Mouse (Mus musculus) liver, adult 2 months (tissue): Measurements from ENCODE around the gene Sprtn. TPM values are rescaled to one million over a fixed set of nuclear protein-coding genes. Genes with fewer than 3 reads are reported as not detected.

Experiments
- DNase-seq: peaks from one replicate; pipeline ENCODE4 v3.0.0-alpha.2; 2011; ENCODE audit warnings: low read depth, low spot score; ENCODE audit errors: extremely low read depth
- H3K27ac ChIP-seq: fragments of 200-500 bp; replicated peaks from 2 replicates; pipeline ENCODE4 v1.5.1; 2012; ENCODE audit warnings: low read depth, mild to moderate bottlenecking, control low read depth, inconsistent platforms, low read length; ENCODE audit not compliant: insufficient read depth
- H3K27me3 ChIP-seq: fragments of 200-500 bp; 2 replicates; pipeline ENCODE4 v1.6.1; 2012; ENCODE audit warnings: mild to moderate bottlenecking, moderate library complexity, low read length, inconsistent platforms; ENCODE audit not compliant: control insufficient read depth, insufficient read depth
- H3K36me3 ChIP-seq: fragments of 200-500 bp; 2 replicates; pipeline ENCODE4 v1.6.1; 2012; ENCODE audit warnings: low read length, inconsistent platforms; ENCODE audit not compliant: control insufficient read depth, insufficient read depth
- H3K4me1 ChIP-seq: fragments of 200-500 bp; 2 replicates; pipeline ENCODE4 v1.6.1; 2011; ENCODE audit warnings: low read length; ENCODE audit not compliant: control insufficient read depth, insufficient read depth
- H3K4me3 ChIP-seq: fragments of 200-500 bp; 2 replicates; pipeline ENCODE4 v1.5.1; 2011; ENCODE audit warnings: low read depth, mild to moderate bottlenecking, control low read depth, low read length, moderate library complexity; ENCODE audit not compliant: insufficient read depth
- H3K79me2 ChIP-seq: fragments of 200-500 bp; 2 replicates; pipeline ENCODE4 v1.6.1; 2012; ENCODE audit warnings: inconsistent platforms, mild to moderate bottlenecking, low read length, moderate library complexity; ENCODE audit not compliant: control insufficient read depth, insufficient read depth
- H3K9ac ChIP-seq: fragments of 200-500 bp; 2 replicates; pipeline ENCODE4 v1.6.1; 2012; ENCODE audit warnings: low read depth, mild to moderate bottlenecking, control low read depth, inconsistent platforms, low read length
- CTCF ChIP-seq: fragments of 200-500 bp; IDR thresholded peaks from 2 replicates; pipeline ENCODE4 v1.5.1; 2011; ENCODE audit warnings: low read depth, low read length, control low read depth
- POLR2A ChIP-seq: fragments of 200-500 bp; IDR thresholded peaks from 2 replicates; pipeline ENCODE4 v1.6.1; 2011; ENCODE audit warnings: low read length, control low read depth; ENCODE audit not compliant: insufficient read depth; ENCODE audit errors: extremely low read depth
- WGBS: fragments of 180-500 bp; shearing (Covaris S2); methylation state at CpG from one replicate; pipeline ENCODE4 v1.1.7; 2018; 5-methylcytosine and 5-hydroxymethylcytosine counted together
- polyA plus RNA-seq: library from polyadenylated mRNA; depleted of rRNA; stranded (reverse); fragments of >200 nt; gene quantifications from 2 replicates; pipeline ENCODE4 v1.2.3, GENCODE M21; 2012; rRNA removed
- total RNA-seq: library from RNA; depleted of rRNA; stranded (reverse); fragments of >200 nt; gene quantifications from 2 replicates; pipeline ENCODE4 v1.2.3, GENCODE M21; 2014; rRNA removed

Gene Sprtn
- total RNA-seq (5.4 and 6.3 TPM in 2 replicates), polyA plus RNA-seq (4.4 and 4.8 TPM in 2 replicates)

DNA sequence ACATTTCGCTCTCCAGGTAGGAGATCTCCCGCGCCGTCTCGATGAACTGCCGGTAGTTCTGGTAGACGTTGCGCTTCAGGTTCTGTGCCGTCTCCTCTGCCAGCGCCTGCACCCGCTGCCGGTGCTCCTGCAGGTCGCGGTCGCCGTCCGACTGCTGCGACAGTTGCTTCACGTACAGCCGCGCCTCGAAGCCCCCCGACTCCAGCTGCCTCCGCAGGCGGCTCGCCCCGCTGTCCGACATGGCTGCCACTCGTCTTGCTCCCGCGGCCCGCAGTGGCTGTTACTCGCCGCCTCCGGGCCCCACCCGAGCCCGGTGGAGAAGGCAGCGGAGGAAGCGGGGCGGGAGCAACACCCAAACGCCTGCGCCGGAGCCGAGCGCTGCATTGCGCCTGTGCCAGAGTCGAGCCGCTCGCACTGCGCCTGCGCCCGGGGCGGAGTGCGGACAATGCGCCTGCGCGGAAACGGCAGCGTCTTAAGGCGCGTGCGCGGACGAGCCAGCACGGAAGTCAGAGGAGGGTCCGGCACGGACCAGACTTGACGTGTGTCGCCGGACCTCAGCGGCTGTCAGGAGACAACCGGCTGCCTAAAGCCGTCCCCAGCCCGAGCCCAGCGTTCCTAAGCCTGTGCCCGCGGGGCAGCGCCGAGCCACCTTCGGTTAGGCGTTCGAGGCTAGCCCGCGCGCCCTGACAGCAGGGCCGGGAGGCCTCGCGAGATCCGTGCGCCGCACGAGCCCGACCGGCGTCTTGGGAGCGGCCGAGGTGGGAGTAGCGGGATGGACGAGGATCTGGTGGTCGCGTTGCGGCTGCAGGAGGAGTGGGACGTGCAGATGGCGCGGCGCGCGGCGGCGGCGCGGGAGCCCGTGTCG lies at the start of gene Sprtn, which contains the start of gene Exoc8:
Gene Sprtn, plus strand, starts transcription at position 501 of the 865 bp plus-strand sequence.
Gene Exoc8, minus strand, starts transcription at position 320 of the 865 bp plus-strand sequence.
- H3K36me3 ChIP-seq = peaks cover 12% of the 10 kb centered on the region; the same call in 1 of the 2 replicates
- WGBS = under 1% methylated on average over 114 of the region's 114 CpGs
- peaks cover 12% of the 10 kb centered on the region for H3K4me1 ChIP-seq

DNA sequence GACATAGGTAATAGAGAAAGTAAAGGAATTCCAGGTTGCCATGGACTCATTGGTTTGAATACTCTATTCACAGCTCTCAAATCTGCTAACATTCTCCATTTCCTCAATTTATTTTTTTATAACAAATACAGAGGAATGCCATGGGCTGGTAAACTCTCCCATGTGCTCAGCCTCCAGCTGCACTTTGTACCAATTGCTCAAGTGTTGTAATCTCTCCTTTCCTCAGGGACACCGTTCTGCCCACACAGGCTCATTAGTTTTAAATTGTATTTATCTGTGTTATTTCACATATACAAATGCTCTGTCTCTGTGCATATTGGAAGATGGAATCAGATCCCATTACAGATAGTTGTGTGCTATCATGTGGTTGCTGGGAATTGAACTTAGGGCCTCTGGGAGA lies 44.2 kb upstream of the Sprtn start:
- H3K36me3 ChIP-seq = peaks cover 13% of the 10 kb centered on the region

More for the DNA sequence above, at the start of gene Sprtn, which contains the start of gene Exoc8:
- peak within 1 kb of the TSS; percentile 90 for H3K4me3 ChIP-seq
- H3K79me2 ChIP-seq = peaks cover 19% of the 10 kb centered on the region
- peak; percentile 76 for DNase-seq
- peak; percentile 71 for TF ChIP-seq POLR2A
- no peak for TF ChIP-seq CTCF
- H3K27ac ChIP-seq = peak within 1 kb of the TSS; percentile 62
- peak within 1 kb of the TSS; percentile 91 for H3K9ac ChIP-seq
- no peaks in the 10 kb centered on the region for H3K27me3 ChIP-seq

DNA sequence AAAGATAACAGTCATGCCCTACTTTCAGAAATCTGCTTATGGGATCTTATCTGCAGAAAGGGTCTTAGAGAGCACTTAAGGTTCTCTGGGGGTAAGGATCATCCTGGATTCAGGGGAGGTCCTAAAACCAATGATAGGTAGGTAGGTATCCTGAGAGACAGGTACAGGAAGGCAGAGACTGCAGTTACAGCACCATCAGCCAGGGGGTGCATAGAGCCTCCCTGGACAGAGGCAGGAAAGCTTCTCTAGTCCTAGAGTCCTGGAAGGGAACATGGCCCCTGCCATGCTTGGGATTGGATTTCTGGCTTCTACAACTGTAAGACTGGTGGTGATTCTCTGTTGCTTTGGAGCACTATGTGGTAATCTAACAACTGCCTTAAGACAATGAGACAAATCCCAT lies 38.2 kb upstream of the Sprtn start:
- no peak overlapping the region for H3K4me3 ChIP-seq
- H3K27ac ChIP-seq = no peak overlapping the region
- TF ChIP-seq CTCF = peak; percentile 67
- TF ChIP-seq POLR2A = no peak
- no peak overlapping the region for H3K9ac ChIP-seq
- peaks cover 25% of the 10 kb centered on the region for H3K36me3 ChIP-seq
- no peaks in the 10 kb centered on the region for H3K27me3 ChIP-seq
- H3K79me2 ChIP-seq = peaks cover 20% of the 10 kb centered on the region; the same call in 1 of the 2 replicates
- H3K4me1 ChIP-seq = peaks cover 6% of the 10 kb centered on the region
- no peak for DNase-seq

More for the DNA sequence above, 44.2 kb upstream of the Sprtn start:
- DNase-seq = peak; percentile 86
- Histone ChIP-seq H3K27ac (no peak overlapping the region), H3K79me2 (peaks cover 6% of the 10 kb centered on the region; the same call in 1 of the 2 replicates), H3K27me3 (no peaks in the 10 kb centered on the region), H3K4me1 (peaks cover 3% of the 10 kb centered on the region; the same call in 1 of the 2 replicates), H3K4me3 (no peak overlapping the region), H3K9ac (no peak overlapping the region)
- TF ChIP-seq POLR2A (no peak), CTCF (no peak)
- WGBS = 24% methylated on average over 1 of the region's 1 CpGs

DNA sequence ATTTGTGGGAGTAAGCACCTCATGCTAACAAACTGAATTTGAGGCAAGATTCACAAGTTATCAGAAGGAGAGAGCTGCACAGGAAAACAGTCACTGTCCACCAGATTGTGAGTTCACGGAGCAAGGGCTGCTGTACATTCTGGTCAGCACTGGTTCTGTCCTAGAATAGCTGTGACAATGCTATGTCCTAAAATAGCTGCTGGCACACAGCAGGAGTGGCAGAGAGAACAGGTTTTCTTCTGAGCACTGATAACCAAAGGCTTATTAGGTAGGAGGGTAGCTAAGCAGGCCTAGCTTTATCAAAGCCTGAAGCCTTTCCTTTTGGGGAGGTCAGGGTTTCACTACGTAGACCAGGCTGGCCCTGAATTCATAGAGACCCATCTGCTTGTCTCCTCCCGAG lies 37.5 kb upstream of the Sprtn start:
- no peak overlapping the region for H3K4me3 ChIP-seq
- WGBS = 88% methylated on average over 3 of the region's 3 CpGs
- H3K27me3 ChIP-seq = no peaks in the 10 kb centered on the region
- H3K4me1 ChIP-seq = peaks cover 6% of the 10 kb centered on the region
- no peak for DNase-seq
- H3K9ac ChIP-seq = no peak overlapping the region
- no peak overlapping the region for H3K27ac ChIP-seq
- H3K36me3 ChIP-seq = peaks cover 25% of the 10 kb centered on the region
- TF ChIP-seq POLR2A (no peak), CTCF (no peak)
- H3K79me2 ChIP-seq = peaks cover 24% of the 10 kb centered on the region; the same call in 1 of the 2 replicates

DNA sequence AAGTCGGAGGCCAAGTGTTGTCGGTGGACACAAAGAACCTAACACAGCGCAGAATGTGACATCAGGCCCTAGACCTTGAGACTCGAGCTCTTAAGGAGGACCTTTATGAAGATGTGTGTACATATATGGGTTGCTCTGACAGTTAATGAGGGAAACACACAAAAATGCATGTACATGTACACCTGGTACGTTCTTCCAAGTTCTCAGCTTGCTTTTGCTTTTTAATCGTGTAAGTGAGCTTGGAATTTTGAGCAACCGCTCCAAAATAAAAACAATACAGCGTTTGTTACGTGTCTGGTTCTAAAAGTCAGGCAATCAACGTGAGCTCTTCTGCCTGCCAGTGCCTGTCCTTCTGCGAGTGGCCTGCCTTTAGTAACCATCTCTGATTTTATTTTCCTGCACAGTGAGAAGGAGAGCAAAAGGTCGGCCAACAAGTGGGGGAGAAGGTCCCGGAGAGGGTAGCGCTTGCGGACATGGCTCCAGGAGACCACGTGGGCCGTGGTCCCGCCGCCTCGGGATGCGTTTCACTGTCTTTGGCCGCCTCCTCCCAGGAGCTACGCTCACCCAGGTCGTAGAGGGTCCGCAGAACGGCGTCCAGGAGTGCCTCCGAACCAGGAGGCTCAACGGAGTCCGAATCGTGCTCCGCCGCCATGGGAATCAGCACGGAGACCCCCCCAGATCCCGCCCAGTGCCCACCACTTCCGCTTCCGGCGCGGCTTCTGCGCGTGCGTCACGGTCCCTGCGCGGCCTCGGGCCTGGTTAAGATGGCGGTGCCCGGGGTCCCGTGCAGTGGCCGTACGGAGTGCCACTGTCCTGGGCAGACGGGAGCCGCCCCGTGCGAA lies 35.1 kb upstream of the Sprtn start, which contains the start of the genes Gnpat and 2810004N23Rik:
Gene Gnpat, plus strand, starts transcription at position 713 of the 842 bp plus-strand sequence.
Gene 2810004N23Rik, minus strand, starts transcription at position 800 of the 842 bp plus-strand sequence.
- peak; percentile 72 for DNase-seq
- Histone ChIP-seq H3K27me3 (no peaks in the 10 kb centered on the region), H3K9ac (peak within 1 kb of the TSS; percentile 96), H3K4me1 (peaks cover 6% of the 10 kb centered on the region), H3K4me3 (peak within 1 kb of the TSS; percentile 94), H3K27ac (peak within 1 kb of the TSS; percentile 85), H3K79me2 (peaks cover 40% of the 10 kb centered on the region; the same call in 1 of the 2 replicates), H3K36me3 (peaks cover 21% of the 10 kb centered on the region)
- no peak for TF ChIP-seq CTCF
- peak; percentile 88 for TF ChIP-seq POLR2A
- under 1% methylated on average over 55 of the region's 55 CpGs for WGBS
